Mouse (Mus musculus): ENCODE data around the gene Slc16a1.
"Not testable (repeated sequence)": the region's sequence is repeated elsewhere in the genome, so short reads cannot be mapped to it uniquely, and the experiment has no call there.

The Slc16a1 gene

GRCm38 (mm10) chr3:104638932-104639748 lies 672 bp downstream of the Slc16a1 start:
- CTCF ChIA-PET, result no interaction called here

GRCm38 (mm10) chr3:104639749-104640368 lies 1.4 kb downstream of the Slc16a1 start:
- CTCF ChIA-PET, result interaction anchor here (0.6 to 0.7 kb wide), 4 partner anchors 12 to 1821 kb away, joined by 3 to 8 read pairs (median 4); no protein-coding TSS in a partner anchor

- CTCF ChIA-PET, result interaction anchor here (0.6 kb wide), 1 partner anchor 11 kb away, joined by 3 read pairs; no protein-coding TSS in a partner anchor
Measured at GRCm38 (mm10) chr3:104640855-104641254, 2.4 kb downstream of the Slc16a1 start.

GRCm38 (mm10) chr3:104641313-104641712 lies 2.8 kb downstream of the Slc16a1 start:
- CTCF ChIA-PET, result no interaction called here

GRCm38 (mm10) chr3:104643113-104643512 lies 4.6 kb downstream of the Slc16a1 start:
- CTCF ChIA-PET, result interaction anchor here (1.0 kb wide), 1 partner anchor 17 kb away, joined by 3 read pairs; no protein-coding TSS in a partner anchor

- CTCF ChIA-PET, result interaction anchor here (1.0 kb wide), 1 partner anchor 17 kb away, joined by 3 read pairs; no protein-coding TSS in a partner anchor
Measured at GRCm38 (mm10) chr3:104643810-104644270, 5.4 kb downstream of the Slc16a1 start.

- CTCF ChIA-PET, result no interaction called here
Measured at GRCm38 (mm10) chr3:104644371-104644770, 5.9 kb downstream of the Slc16a1 start.

- CTCF ChIA-PET, result no interaction called here
Measured at GRCm38 (mm10) chr3:104654219-104654618, 15.8 kb downstream of the Slc16a1 start.

GRCm38 (mm10) chr3:104654921-104655320 lies 16.5 kb downstream of the Slc16a1 start:
- CTCF ChIA-PET, result no interaction called here

- CTCF ChIA-PET, result no interaction called here
Measured at GRCm38 (mm10) chr3:104658706-104659105, 20.2 kb downstream of the Slc16a1 start.

GRCm38 (mm10) chr3:104659758-104660157 lies 21.3 kb downstream of the Slc16a1 start:
- CTCF ChIA-PET, result no interaction called here

- CTCF ChIA-PET, result interaction anchor here (0.9 kb wide), 1 partner anchor 17 kb away, joined by 3 read pairs; no protein-coding TSS in a partner anchor
Measured at GRCm38 (mm10) chr3:104660522-104660921, 22.1 kb downstream of the Slc16a1 start.

- CTCF ChIA-PET, result no interaction called here
Measured at GRCm38 (mm10) chr3:104662007-104662406, 23.5 kb downstream of the Slc16a1 start.

- CTCF ChIA-PET, result no interaction called here
Measured at GRCm38 (mm10) chr3:104662926-104663325, 24.5 kb downstream of the Slc16a1 start.

- CTCF ChIA-PET, result no interaction called here
Measured at GRCm38 (mm10) chr3:104666950-104667349, 28.5 kb downstream of the Slc16a1 start.

- CTCF ChIA-PET, result interaction anchor here (0.7 kb wide), 1 partner anchor 1271 kb away, joined by 4 read pairs; no protein-coding TSS in a partner anchor
Measured at GRCm38 (mm10) chr3:104667451-104667850, 29.0 kb downstream of the Slc16a1 start.

- CTCF ChIA-PET, result no interaction called here
Measured at GRCm38 (mm10) chr3:104668989-104669388, 30.5 kb downstream of the Slc16a1 start.

- CTCF ChIA-PET, result interaction anchor here (0.5 kb wide), 1 partner anchor 169 kb away, joined by 9 read pairs; no protein-coding TSS in a partner anchor
Measured at GRCm38 (mm10) chr3:104669856-104670182, 31.4 kb downstream of the Slc16a1 start.

- CTCF ChIA-PET, result not testable (repeated sequence)
Measured at GRCm38 (mm10) chr3:104670183-104671020, 31.9 kb downstream of the Slc16a1 start.

- CTCF ChIA-PET, result no interaction called here
Measured at GRCm38 (mm10) chr3:104671543-104671942, 33.1 kb downstream of the Slc16a1 start.

- CTCF ChIA-PET, result no interaction called here
Measured at GRCm38 (mm10) chr3:104672041-104672440, 33.6 kb downstream of the Slc16a1 start.

Measured in spleen, embryonic (tissue).